Mouse (Mus musculus): Measurements from ENCODE around the gene Cebpe.

Cebpe gene

GRCm38 (mm10) chr14:54721711-54722110 is 9.7 kb upstream of the Cebpe start:
- no peak for DNase-seq (ENCODE audit: low read depth)

DNA sequence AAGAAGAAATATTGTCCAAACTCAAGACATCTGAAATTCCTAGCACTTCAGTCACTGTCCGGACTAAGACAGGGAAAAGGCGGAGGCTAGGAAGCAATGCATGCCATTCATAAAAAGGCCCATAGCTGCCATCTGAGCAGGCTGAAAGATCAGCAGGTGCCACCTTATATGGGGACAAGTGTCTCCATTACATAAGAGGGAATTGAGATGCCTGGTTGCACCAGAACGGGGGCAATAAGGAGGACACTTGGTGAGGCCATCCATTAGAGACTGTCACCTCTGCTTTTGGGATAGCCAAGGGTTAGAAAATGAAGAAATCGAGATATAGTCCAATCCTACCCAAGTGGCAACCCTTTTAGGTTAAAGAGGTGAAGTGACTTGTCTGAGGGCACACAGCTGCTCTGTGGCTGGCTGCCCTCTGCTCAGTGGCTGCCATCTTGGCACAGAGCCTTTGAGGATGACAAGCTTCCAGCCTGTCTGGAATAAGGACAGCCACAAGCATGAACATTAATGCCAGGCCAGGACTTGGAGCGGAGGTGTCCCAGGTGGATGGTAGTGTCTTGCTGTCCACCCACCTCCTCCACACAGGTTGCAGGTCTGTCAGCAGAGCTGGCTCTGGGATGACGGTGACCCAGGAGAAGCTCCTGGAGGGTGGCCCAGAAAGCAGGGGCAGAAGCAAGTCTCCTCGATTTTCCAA is 8.8 kb upstream of the Cebpe start:
- no peak for DNase-seq (ENCODE audit: low read depth)

DNA sequence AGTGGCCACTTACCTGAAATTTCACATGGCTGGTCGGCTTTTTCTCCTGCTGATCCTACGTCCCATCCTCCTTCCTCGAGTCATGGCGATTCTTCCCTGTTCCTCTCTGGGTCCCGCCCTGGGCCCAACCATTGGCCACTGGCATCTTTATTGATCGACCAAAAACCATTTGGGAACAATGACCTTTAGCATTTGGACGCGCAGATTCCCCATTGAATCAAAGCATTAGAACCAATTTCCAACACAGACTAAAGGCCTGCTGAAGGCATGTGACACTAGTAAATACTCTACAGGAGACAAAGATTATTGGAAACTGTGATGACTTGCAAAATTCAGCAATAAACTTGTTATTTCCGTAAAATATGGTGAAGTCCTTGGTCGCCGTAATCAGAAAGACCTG is 8.1 kb upstream of the Cebpe start:
- no peak for DNase-seq (ENCODE audit: low read depth)

- DNase-seq (ENCODE audit: low read depth): no peak
Observed at GRCm38 (mm10) chr14:54715402-54715801, 3.4 kb upstream of the Cebpe start.

GRCm38 (mm10) chr14:54714617-54715081 is 2.7 kb upstream of the Cebpe start:
- no peak for DNase-seq (ENCODE audit: low read depth)

DNA sequence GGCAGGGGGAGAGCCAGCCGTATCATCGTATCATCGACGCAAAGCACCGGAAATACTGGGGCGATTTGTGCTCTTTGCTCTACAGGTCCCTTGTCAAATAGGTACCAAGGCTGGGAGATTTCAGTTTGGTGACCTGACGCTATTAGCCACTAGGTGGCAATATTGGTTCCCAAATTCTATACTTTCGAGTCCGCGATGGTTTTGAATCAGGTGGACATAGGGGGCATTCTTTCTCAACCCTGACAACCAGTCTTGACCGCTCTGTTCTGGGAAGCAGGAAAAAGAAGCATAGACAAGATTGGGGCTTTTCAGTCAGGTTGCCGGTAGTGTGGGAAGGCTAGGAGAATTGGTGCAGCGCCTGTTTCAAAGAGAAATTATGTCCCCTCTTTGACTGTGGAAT is 2.1 kb upstream of the Cebpe start:
- peak; percentile 86 for DNase-seq (ENCODE audit: low read depth)

DNA sequence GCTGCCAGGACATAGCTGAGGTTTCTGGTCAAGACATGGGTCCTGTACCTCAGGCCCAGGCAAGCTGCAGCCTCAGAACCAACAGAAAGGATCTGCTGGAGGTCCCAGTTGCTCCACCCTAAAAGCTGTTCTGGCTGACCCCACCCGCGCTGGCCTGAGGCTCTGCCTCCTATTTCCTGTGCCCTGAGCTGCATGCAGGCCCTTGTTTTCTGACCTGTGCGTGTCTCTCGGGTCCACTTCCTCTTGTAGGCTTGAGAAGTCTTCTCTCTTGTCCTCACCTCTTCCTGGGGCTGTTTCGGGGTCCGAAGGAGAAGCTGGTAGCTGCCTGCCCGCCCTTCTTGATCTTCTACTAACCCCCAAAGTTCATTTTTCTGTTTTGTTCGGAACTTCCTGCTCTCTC is 887 bp upstream of the Cebpe start:
- DNase-seq (ENCODE audit: low read depth): no peak

- no peak for DNase-seq (ENCODE audit: low read depth)
Observed at GRCm38 (mm10) chr14:54709054-54709453, 2.9 kb downstream of the Cebpe start.

DNA sequence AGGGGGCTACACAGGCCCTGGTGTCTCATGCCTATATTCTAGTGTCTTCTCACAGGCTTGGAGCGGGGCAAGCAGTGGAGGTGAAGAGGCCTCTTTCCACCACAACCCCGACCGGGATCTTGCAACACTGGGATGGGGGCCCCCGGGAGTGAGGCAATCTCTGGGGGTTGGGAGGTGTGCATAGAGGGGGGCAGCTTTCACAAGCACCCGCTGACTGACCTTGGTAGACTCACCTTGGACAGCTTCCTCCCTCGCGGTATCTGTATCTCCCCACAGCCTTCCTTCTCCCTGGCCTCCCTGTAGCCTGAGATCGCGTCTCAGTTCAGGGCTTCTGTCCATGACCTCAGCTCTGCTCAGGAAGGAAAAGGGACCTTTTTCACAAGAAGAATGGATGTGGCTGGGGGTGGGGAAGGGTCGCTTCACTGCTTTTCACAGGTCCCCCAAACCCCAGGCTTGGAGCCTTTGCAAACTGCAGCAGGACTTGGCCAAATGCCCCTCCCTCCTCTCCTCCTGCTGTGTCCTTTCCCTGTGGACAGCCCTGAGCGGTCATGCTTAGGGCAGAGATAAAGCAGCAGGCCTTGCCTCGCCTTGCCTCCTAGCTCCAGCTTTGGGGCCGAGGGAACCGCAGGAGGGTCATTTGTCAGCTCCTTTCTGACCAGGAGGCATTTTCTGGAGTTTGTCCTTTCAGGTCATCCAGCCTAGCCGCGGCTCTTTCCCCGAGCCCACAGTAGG is 5.2 kb downstream of the Cebpe start:
- DNase-seq (ENCODE audit: low read depth): no peak

- DNase-seq (ENCODE audit: low read depth): no peak
Observed at GRCm38 (mm10) chr14:54705844-54706243, 6.1 kb downstream of the Cebpe start.

- no peak for DNase-seq (ENCODE audit: low read depth)
Observed at GRCm38 (mm10) chr14:54703207-54703606, 8.8 kb downstream of the Cebpe start.

- DNase-seq (ENCODE audit: low read depth): peak; percentile 80
Observed at GRCm38 (mm10) chr14:54701298-54701697, 10.7 kb downstream of the Cebpe start.

GRCm38 (mm10) chr14:54699586-54699985 is 12.4 kb downstream of the Cebpe start:
- no peak for DNase-seq (ENCODE audit: low read depth)

GRCm38 (mm10) chr14:54698733-54699132 is 13.2 kb downstream of the Cebpe start, which contains the start of gene Gm29776:
Gm29776 (minus strand) TSS chr14:54698833.
- no peak for DNase-seq (ENCODE audit: low read depth)

DNA sequence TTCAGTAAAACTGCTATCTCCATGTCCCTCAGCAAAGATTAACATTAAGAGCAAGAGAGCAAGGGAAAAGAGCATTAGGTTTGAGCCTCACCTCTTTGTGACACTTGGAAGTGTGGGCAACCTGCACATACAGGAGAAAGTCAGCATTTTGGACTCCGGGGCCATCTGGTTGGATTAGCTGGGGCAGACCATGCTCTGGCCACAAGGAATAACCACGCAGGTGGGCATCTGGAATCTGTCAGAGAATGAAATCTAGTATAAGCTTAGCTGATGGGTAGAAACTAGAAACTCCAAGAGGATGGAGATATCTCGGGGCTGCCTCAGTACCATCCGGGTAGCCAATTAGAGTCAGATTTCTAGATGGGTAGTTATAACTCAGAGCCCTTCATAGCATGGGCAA is 15.2 kb downstream of the Cebpe start:
- no peak for DNase-seq (ENCODE audit: low read depth)

DNA sequence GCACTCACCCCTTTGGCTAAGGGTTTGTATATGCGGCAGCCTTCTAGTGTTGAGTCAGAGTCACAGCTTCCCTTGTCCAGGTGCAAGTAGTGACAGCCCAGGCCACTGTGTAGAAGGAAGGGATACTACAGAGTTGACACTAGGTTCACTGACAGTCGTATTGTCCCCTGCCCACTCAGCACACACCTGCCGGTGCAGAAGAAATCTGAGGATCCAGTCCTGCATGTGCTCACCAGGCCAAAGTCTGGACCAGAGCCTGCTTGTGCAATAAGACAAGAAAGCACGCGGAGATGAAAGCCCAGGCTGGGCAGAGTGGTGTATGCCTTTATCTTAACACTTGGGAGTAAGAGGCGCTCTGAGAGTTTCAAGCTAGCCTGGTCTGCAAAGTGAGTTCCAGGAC is 16.9 kb downstream of the Cebpe start:
- DNase-seq (ENCODE audit: low read depth): no peak

GRCm38 (mm10) chr14:54687251-54687650 is 24.7 kb downstream of the Cebpe start:
- peak; percentile 17 for DNase-seq (ENCODE audit: low read depth)

GRCm38 (mm10) chr14:54686522-54687143 is 25.3 kb downstream of the Cebpe start, which contains the start of gene Acin1:
Acin1 (minus strand) TSS chr14:54686931.
- peak; percentile 98 for DNase-seq (ENCODE audit: low read depth)

DNA sequence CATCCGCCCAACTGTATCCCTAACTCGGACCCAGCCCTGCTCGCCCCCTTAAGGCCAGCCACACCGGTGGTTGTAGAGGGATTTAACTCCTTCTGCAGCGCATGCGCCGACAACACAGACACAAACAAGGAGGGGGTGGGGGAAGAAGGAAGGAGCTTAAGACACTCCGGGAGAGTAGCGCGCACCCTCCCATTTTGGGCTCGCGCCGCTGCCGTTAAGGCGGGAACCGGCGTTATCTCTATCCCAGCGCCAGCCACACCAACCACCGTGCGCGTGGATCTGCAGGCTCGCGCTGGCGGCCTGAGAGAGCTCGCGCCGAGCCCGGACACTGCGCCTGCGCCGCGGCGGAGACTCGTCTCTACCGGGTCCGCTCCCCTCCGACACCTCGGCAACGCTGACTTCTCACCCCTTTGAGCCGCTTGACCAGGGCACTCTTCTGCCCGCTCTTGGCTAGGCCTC is 25.9 kb downstream of the Cebpe start, which contains the start of gene 1700123O20Rik:
Gene 1700123O20Rik (plus strand): TSS at position 154 of the 459 bp plus-strand sequence.
- peak; percentile 89 for DNase-seq (ENCODE audit: low read depth)

DNA sequence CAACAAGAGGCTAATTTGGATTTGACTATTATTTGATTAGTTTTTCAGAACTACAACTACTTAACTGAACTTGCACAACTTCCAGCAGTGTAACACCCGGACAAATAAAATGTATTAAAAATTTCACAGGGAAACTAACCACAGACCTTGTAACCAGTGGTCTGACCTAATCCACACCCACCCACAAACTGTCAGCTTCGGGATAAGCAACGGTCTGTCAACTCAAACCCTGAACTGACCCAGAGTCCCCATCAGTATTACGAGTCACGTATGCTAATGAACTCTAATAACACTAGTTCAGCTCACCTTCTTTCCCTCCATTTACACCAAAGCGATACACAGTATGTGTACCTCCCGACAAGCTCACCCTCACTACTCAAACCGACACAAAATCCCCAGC is 26.5 kb downstream of the Cebpe start:
- DNase-seq (ENCODE audit: low read depth): no peak

- DNase-seq (ENCODE audit: low read depth): no peak
Observed at GRCm38 (mm10) chr14:54682396-54682795, 29.6 kb downstream of the Cebpe start.

DNA sequence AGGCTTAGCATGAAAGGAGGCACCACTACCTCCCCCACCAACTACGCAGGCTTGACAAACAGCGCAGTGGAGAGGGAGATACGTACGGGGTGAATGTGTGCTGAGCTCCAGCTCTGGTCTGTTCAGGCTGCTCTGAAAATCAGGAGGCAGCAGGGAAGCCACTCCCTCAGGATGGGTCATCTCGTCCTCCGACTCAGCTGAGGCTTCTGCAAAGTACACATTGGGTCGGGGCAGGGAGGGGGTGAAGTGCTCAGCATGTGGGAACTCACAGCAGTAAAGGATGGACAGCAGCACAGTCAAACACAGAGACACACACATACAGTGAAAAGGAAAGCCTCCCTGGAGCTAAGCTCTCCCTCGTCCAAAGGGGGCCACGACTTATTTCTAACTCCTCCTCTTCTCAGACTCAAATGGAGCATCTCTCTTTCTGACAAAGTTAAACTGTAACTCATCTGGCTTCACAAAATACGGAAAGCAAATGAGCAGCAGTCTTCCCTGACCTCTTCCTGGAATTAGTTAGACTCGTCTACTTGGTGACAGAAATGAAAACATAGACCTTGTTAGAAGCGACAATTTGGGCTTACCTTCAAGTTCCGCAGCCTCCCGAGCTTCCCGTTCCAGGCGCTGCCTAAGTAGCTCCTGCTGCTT is 33.2 kb downstream of the Cebpe start:
- no peak for DNase-seq (ENCODE audit: low read depth)
